Mouse (Mus musculus) liver, embryonic 14 days (tissue): Measurements from ENCODE around the gene Sf3b5. TPM values are rescaled to one million over a fixed set of nuclear protein-coding genes. Genes with fewer than 3 reads are reported as not detected.

Experiments used
- polyA plus RNA-seq: library from polyadenylated mRNA; depleted of rRNA; stranded (reverse); fragments of >200 nt; gene quantifications from 2 replicates; pipeline ENCODE4 v1.2.3, GENCODE M21; 2012; rRNA removed

The Sf3b5 gene
- polyA plus RNA-seq, result 19.0 and 20.7 TPM in 2 replicates

GRCm38 (mm10) chr10:13005043-13005442 lies at the start of gene Sf3b5:
Gene Sf3b5 (plus strand): TSS chr10:13005343.

GRCm38 (mm10) chr10:12964151-12965075 lies 40.7 kb upstream of the Sf3b5 start, which contains the start of gene Stx11:
Gene Stx11 (minus strand): TSS chr10:12964298.

Other genes with a start within 250 kb of the Sf3b5 start
- gene Utrn, start 136.0 kb upstream of the Sf3b5 start, polyA plus RNA-seq, result 2.7 and 2.8 TPM in 2 replicates
- gene Stx11, start 41.0 kb upstream of the Sf3b5 start, polyA plus RNA-seq, result 5.5 and 6.3 TPM in 2 replicates
- 42.9 and 43.1 TPM in 2 replicates for gene Plagl1, start 55.2 kb downstream of the Sf3b5 start, polyA plus RNA-seq
- not detected in 2 replicates for gene Zc2hc1b, start 172.7 kb downstream of the Sf3b5 start, polyA plus RNA-seq
- 17.7 and 21.3 TPM in 2 replicates for gene Ltv1, start 187.8 kb downstream of the Sf3b5 start, polyA plus RNA-seq